Mouse (Mus musculus): ENCODE measurements around the gene Sgta.

Sgta gene

GRCm38 (mm10) chr10:81022744-81023143 lies 37.2 kb downstream of the Sgta start:
- in situ Hi-C loops (cut with MboI, MseI) = loop anchor here (10.0 kb wide), 1 partner anchor 62 kb away; no protein-coding TSS in a partner anchor

GRCm38 (mm10) chr10:81021547-81022110 lies 38.4 kb downstream of the Sgta start:
- in situ Hi-C loops (cut with MboI, MseI) = loop anchor here (10.0 kb wide), 1 partner anchor 63 kb away; no protein-coding TSS in a partner anchor

- in situ Hi-C loops (cut with MboI, MseI) = loop anchor here (10.0 kb wide), 1 partner anchor 65 kb away; no protein-coding TSS in a partner anchor
Measured at GRCm38 (mm10) chr10:81020207-81020606, 39.8 kb downstream of the Sgta start.

- in situ Hi-C loops (cut with MboI, MseI) = loop anchor here (10.0 kb wide), 1 partner anchor 65 kb away; no protein-coding TSS in a partner anchor
Measured at GRCm38 (mm10) chr10:81019687-81020086, 40.3 kb downstream of the Sgta start.

- in situ Hi-C loops (cut with MboI, MseI) = no loop called here
Measured at GRCm38 (mm10) chr10:81018326-81018725, 41.7 kb downstream of the Sgta start.

- in situ Hi-C loops (cut with MboI, MseI) = no loop called here
Measured at GRCm38 (mm10) chr10:81016645-81017044, 43.3 kb downstream of the Sgta start.

GRCm38 (mm10) chr10:81015666-81016065 lies 44.3 kb downstream of the Sgta start:
- in situ Hi-C loops (cut with MboI, MseI) = no loop called here

GRCm38 (mm10) chr10:81014393-81015384 lies 45.3 kb downstream of the Sgta start, which contains the start of gene Gng7:
Gene Gng7, minus strand, starts transcription at chr10:81014945.
- in situ Hi-C loops (cut with MboI, MseI) = no loop called here

GRCm38 (mm10) chr10:81010851-81011250 lies 49.1 kb downstream of the Sgta start:
- in situ Hi-C loops (cut with MboI, MseI) = no loop called here

GRCm38 (mm10) chr10:81007240-81007639 lies 52.7 kb downstream of the Sgta start:
- in situ Hi-C loops (cut with MboI, MseI) = no loop called here

- in situ Hi-C loops (cut with MboI, MseI) = no loop called here
Measured at GRCm38 (mm10) chr10:81006005-81006677, 53.8 kb downstream of the Sgta start.

GRCm38 (mm10) chr10:81001161-81001560 lies 58.8 kb downstream of the Sgta start:
- in situ Hi-C loops (cut with MboI, MseI) = no loop called here

- in situ Hi-C loops (cut with MboI, MseI) = no loop called here
Measured at GRCm38 (mm10) chr10:81000197-81001062, 59.6 kb downstream of the Sgta start.

- in situ Hi-C loops (cut with MboI, MseI) = loop anchor here (5.0 kb wide), 3 partner anchors 43 to 252 kb away; no protein-coding TSS in a partner anchor
Measured at GRCm38 (mm10) chr10:80999362-81000196, 60.4 kb downstream of the Sgta start.

- in situ Hi-C loops (cut with MboI, MseI) = loop anchor here (5.0 kb wide), 3 partner anchors 44 to 251 kb away; no protein-coding TSS in a partner anchor
Measured at GRCm38 (mm10) chr10:80998778-80999177, 61.2 kb downstream of the Sgta start.

- in situ Hi-C loops (cut with MboI, MseI) = loop anchor here (5.0 kb wide), 3 partner anchors 44 to 251 kb away; no protein-coding TSS in a partner anchor
Measured at GRCm38 (mm10) chr10:80998021-80998420, 62.0 kb downstream of the Sgta start.

- in situ Hi-C loops (cut with MboI, MseI) = loop anchor here (5.0 kb wide), 3 partner anchors 45 to 250 kb away; no protein-coding TSS in a partner anchor
Measured at GRCm38 (mm10) chr10:80997332-80997731, 62.6 kb downstream of the Sgta start.

- in situ Hi-C loops (cut with MboI, MseI) = loop anchor here (5.0 kb wide), 3 partner anchors 46 to 249 kb away; no protein-coding TSS in a partner anchor
Measured at GRCm38 (mm10) chr10:80996501-80996900, 63.5 kb downstream of the Sgta start.

GRCm38 (mm10) chr10:80995091-80995632 lies 64.8 kb downstream of the Sgta start:
- in situ Hi-C loops (cut with MboI, MseI) = loop anchor here (5.0 kb wide), 3 partner anchors 47 to 248 kb away; no protein-coding TSS in a partner anchor
